Mouse (Mus musculus): Measurements from ENCODE around the gene Ptrhd1. TPM values are rescaled to one million over a fixed set of nuclear protein-coding genes. Genes with fewer than 3 reads are reported as not detected.
"Not testable (repeated sequence)": the region's sequence is repeated elsewhere in the genome, so short reads cannot be mapped to it uniquely, and the experiment has no call there.

Gene Ptrhd1
- polyA plus RNA-seq, 1 experiment from 2014 or later, result 5.5 TPM

DNA sequence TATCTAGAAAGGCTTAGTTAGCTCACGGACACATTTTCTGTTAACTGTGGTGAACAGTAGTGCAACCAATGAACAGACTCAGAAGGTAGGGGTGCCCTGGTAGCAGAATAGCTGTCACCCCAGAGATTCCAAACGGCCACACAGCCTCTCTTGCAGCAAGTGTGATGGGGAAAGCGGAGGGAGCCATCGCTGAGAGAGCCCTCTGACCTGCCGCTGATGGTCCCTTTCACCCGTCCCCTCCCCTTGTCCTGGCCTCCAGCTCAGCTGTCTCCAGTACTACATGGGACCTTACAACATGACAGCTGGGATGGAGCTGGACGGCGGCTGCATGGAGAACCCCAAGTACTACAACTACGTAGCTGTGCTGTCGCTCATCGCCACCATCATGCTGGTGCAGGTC lies 27.7 kb upstream of the Ptrhd1 start:
- H3K9me3 ChIP-seq, result no peaks in the 10 kb centered on the region

DNA sequence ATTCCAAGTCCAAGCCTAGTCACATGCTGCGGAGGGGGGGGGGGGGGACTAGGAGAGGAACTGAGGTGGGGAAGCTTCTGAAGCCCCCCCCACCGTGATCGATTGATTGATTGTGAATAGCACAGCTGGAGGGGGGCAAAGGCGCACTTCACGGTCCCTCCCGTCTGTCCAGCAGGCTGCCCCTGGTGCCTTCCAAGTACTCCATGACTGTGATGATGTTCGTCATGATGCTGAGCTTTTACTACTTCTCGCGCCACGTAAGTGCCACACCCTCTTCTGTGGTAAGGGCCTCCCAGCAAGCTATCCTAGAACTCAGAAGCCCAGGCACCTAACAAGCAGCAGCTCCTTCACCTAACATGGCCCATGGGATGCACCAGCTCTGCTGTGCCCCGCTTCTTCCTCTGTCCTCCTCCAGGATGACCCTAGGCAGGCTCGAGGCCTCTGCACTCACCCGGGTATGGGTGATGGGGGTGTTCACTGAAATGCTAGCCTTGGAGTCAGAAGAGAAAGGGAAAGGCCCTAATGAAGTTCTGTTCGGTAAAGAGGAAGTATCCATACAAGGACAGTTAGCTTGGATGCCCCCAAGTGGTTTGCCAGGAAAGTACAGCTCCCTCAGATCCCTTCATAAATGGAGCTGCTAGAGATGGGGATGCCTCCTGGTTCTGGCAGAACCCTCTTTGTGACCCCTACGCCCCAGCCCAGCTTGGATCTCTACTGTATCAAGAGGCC lies 25.3 kb upstream of the Ptrhd1 start:
- WGBS, result 80% methylated on average over 15 of the region's 15 CpGs
- H3K36me3 ChIP-seq, result peaks cover 48% of the 10 kb centered on the region
- no peaks in the 10 kb centered on the region for H3K4me1 ChIP-seq
- no peak overlapping the region for H3K4me2 ChIP-seq (replicated peaks)
- H3K9me3 ChIP-seq, result no peaks in the 10 kb centered on the region
- H3K27ac ChIP-seq (replicated peaks), result no peak overlapping the region
- H3K27me3 ChIP-seq, result no peaks in the 10 kb centered on the region
- H3K4me3 ChIP-seq, result no peak overlapping the region
- no peak; the same call in 1 of the 2 replicates for ATAC-seq (replicated peaks)
- H3K9ac ChIP-seq (replicated peaks), result no peak overlapping the region

More for the DNA sequence above, 27.7 kb upstream of the Ptrhd1 start:
- ATAC-seq (replicated peaks), result no peak
- H3K9ac ChIP-seq (replicated peaks), result no peak overlapping the region
- WGBS, result 96% methylated on average over 11 of the region's 11 CpGs
- H3K4me2 ChIP-seq (replicated peaks), result no peak overlapping the region
- no peak overlapping the region for H3K27ac ChIP-seq (replicated peaks)
- H3K4me1 ChIP-seq, result no peaks in the 10 kb centered on the region
- no peaks in the 10 kb centered on the region for H3K27me3 ChIP-seq
- peaks cover 34% of the 10 kb centered on the region for H3K36me3 ChIP-seq
- no peak overlapping the region for H3K4me3 ChIP-seq

DNA sequence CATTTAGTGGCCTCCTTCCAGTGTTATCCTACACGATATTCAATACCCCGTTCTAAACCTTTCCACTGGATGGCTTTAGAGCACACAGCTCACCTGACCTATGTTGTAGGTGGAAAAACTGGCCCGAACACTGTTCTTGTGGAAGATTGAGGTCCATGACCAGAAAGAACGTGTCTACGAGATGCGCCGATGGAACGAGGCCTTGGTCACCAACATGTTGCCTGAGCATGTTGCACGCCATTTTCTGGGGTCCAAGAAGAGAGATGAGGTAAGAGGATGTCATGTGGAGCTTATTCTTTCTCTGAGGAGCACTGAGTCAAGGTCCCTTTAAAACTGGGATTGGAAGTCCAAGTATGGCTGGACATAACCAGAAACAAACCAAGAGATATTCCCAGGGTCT lies 24.6 kb upstream of the Ptrhd1 start:
- ATAC-seq (replicated peaks), result no peak
- no peaks in the 10 kb centered on the region for H3K27me3 ChIP-seq
- peaks cover 52% of the 10 kb centered on the region for H3K36me3 ChIP-seq
- H3K4me3 ChIP-seq, result no peak overlapping the region
- H3K4me2 ChIP-seq (replicated peaks), result no peak overlapping the region
- no peak overlapping the region for H3K9ac ChIP-seq (replicated peaks)
- H3K4me1 ChIP-seq, result no peaks in the 10 kb centered on the region
- no peak overlapping the region for H3K27ac ChIP-seq (replicated peaks)
- WGBS, result 95% methylated on average over 9 of the region's 9 CpGs
- no peaks in the 10 kb centered on the region for H3K9me3 ChIP-seq

DNA sequence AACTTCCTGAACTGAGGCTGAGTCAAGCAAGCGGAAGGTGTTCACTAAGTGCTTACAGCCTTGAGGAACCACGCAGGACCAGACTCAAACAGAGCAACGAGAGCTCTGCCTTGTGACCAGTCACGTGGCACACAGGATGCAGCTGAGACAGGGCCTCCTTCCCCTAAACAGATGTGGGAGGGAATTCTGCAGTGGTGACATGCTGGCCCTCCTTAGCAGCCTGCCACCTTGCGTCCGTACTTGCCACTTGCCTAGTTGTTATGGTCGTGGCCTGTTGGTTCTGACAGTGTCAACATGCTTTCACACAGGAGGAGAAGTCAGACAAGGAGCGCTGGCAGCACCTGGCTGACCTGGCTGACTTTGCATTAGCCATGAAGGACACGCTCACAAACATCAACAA lies 22.7 kb upstream of the Ptrhd1 start:
- Histone ChIP-seq H3K9ac (replicated peaks) (no peak overlapping the region), H3K4me3 (no peak overlapping the region), H3K9me3 (no peaks in the 10 kb centered on the region), H3K36me3 (peaks cover 66% of the 10 kb centered on the region), H3K4me2 (replicated peaks) (no peak overlapping the region), H3K4me1 (no peaks in the 10 kb centered on the region), H3K27ac (replicated peaks) (no peak overlapping the region), H3K27me3 (no peaks in the 10 kb centered on the region)
- no peak for ATAC-seq (replicated peaks)
- 92% methylated on average over 9 of the region's 9 CpGs for WGBS

DNA sequence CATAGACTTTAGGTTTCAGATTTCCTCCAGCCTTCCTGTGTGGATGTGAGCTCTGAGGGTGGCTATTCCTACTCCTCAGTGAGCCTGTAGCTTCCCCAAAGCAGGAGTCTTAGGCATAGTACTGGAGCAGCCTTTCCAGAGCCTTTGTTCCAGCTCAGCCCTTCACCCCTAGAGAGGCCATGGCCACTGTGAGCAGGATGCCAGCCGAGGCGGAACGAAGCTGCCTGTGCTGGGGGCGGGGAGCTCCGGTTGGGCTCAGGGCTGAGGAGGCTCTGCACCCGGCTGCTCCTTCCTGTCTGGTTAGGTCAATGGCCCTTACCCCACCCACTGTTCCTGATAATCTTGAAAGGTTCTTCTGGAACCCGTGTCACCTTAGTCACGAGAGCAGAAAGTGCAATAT lies 20.9 kb upstream of the Ptrhd1 start:
- no peaks in the 10 kb centered on the region for H3K4me1 ChIP-seq
- 82% methylated on average over 8 of the region's 8 CpGs for WGBS
- peaks cover 55% of the 10 kb centered on the region for H3K36me3 ChIP-seq

DNA sequence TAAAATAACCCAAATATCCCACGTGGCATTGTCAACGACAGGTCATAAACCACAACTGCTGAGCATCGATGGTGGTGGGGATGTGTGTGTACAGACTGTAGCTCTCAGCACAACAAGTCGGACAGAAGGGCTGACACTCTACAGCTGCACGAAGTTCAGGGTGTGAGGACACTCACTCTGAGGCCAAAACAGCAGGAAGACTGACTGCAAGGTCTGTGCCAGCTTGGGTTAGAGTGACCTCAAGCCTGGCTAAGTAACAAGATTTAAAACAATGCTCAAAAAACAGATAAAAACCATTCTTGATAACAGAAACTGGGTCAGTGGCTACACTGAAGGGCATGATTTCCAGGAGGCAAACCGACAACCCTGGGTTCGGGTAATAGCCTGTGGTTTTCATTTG lies 3.7 kb upstream of the Ptrhd1 start:
- no peak overlapping the region for H3K9ac ChIP-seq (replicated peaks)
- ATAC-seq (replicated peaks), result no peak
- 95% methylated on average over 7 of the region's 7 CpGs for WGBS
- peaks cover 16% of the 10 kb centered on the region for H3K4me1 ChIP-seq
- no peak overlapping the region for H3K4me2 ChIP-seq (replicated peaks)
- H3K36me3 ChIP-seq, result peaks cover 22% of the 10 kb centered on the region
- no peak overlapping the region for H3K4me3 ChIP-seq
- no peaks in the 10 kb centered on the region for H3K27me3 ChIP-seq
- no peak overlapping the region for H3K27ac ChIP-seq (replicated peaks)
- H3K9me3 ChIP-seq, result no peaks in the 10 kb centered on the region

More for the DNA sequence above, 20.9 kb upstream of the Ptrhd1 start:
- H3K4me2 ChIP-seq (replicated peaks), result no peak overlapping the region
- no peak overlapping the region for H3K4me3 ChIP-seq
- no peak overlapping the region for H3K27ac ChIP-seq (replicated peaks)
- no peaks in the 10 kb centered on the region for H3K9me3 ChIP-seq
- H3K9ac ChIP-seq (replicated peaks), result no peak overlapping the region
- no peak for ATAC-seq (replicated peaks)
- no peaks in the 10 kb centered on the region for H3K27me3 ChIP-seq

DNA sequence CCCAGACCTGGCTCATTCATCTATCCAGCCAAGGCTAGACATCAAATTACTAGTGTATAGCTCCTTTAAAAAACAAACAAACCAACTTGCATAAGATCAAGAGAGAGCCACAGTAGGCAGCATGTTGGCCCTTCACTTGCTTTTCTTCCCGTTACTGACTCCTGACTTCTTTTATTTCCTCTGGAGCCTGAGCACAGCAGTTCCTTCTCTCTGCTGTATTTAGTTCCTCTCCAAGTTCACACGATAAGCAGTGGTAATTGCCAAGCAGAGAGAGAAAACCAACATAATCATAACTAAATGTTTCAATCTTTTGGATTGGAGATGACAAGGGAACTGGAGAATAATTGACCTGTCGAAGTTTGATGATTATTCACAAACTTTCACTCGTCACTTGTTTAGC lies 1.1 kb upstream of the Ptrhd1 start:
- ATAC-seq (replicated peaks), result no peak
- Histone ChIP-seq H3K36me3 (peaks cover 8% of the 10 kb centered on the region), H3K4me1 (peaks cover 16% of the 10 kb centered on the region), H3K9me3 (no peaks in the 10 kb centered on the region), H3K4me2 (replicated peaks) (peak overlapping the region; percentile 77), H3K9ac (replicated peaks) (no peak overlapping the region), H3K27me3 (no peaks in the 10 kb centered on the region), H3K27ac (replicated peaks) (no peak overlapping the region), H3K4me3 (peak overlapping the region; percentile 62)
- 48% methylated on average over 4 of the region's 4 CpGs for WGBS

DNA sequence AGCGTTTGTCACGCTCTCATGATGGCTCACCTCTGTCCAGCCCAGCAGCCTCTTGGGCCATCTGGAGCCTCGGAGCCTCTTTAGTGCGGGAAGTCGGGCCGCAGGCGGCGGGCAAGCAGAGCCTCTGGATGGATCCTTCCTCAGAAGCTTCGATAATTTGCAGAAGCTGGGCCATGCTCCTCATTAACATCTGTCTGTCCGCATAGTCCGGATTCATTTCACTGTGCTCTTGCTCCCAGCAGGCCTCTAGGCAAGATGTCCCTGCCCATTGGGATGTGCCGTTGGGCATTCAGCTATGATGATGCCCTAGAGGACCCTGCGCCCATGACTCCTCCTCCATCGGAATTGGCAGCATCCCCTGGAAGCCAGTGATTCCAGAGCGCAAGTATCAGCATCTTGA lies 3.7 kb downstream of the Ptrhd1 start:
- H3K4me2 ChIP-seq (replicated peaks), result no peak overlapping the region
- no peak overlapping the region for H3K9ac ChIP-seq (replicated peaks)
- no peaks in the 10 kb centered on the region for H3K36me3 ChIP-seq
- H3K9me3 ChIP-seq, result no peaks in the 10 kb centered on the region
- 94% methylated on average over 15 of the region's 15 CpGs for WGBS
- H3K27ac ChIP-seq (replicated peaks), result no peak overlapping the region
- H3K4me3 ChIP-seq, result no peak overlapping the region
- no peaks in the 10 kb centered on the region for H3K27me3 ChIP-seq
- peaks cover 12% of the 10 kb centered on the region for H3K4me1 ChIP-seq
- ATAC-seq (replicated peaks), result no peak

DNA sequence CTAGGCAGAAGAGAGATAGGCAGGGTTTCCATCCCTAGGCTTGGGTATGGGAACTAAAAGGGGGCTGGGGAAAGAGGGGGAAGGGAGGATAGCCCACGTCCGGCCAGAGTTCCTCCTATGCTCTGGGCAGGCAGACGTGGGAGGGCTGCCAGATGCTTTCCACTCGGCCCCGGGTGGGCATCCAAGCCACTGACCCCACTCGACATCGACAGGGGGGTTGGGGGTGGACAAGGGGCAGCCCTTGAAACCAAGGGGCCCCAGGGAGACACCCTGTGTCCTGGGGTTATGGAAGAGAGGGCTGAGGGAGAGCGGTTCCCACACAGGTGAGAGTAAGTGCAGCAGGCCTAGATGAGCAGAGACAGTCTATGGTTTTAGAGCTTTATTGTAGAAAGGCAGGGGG lies 6.5 kb downstream of the Ptrhd1 start:
- not testable (repeated sequence) for H3K4me2 ChIP-seq (replicated peaks); H3K27ac ChIP-seq (replicated peaks); H3K9me3 ChIP-seq; H3K4me1 ChIP-seq; H3K4me3 ChIP-seq; H3K9ac ChIP-seq (replicated peaks); ATAC-seq (replicated peaks); H3K36me3 ChIP-seq; H3K27me3 ChIP-seq
- WGBS, result 73% methylated on average over 8 of the region's 8 CpGs

DNA sequence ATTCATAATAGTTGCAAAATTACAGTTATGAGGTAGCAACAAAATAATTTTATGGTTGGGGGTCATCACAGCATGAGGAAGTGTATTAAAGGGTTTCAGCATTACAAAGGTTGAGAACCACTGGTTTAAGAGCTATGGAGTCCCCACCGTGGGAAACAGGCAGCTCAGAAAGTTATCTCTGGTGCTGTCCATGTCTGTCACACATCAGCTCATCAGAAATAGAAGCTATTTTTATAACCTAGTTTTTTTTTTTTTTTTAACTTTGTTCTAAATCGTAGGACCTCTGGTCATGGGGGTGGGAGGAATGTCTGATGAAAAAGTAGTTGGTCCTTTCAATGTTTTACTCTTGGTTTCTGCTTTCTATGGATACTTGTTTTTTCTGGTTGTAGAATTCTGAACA lies 10.0 kb downstream of the Ptrhd1 start:
- Histone ChIP-seq H3K27ac (replicated peaks) (no peak overlapping the region), H3K27me3 (no peaks in the 10 kb centered on the region), H3K4me1 (no peaks in the 10 kb centered on the region), H3K4me3 (no peak overlapping the region), H3K9me3 (no peaks in the 10 kb centered on the region), H3K9ac (replicated peaks) (no peak overlapping the region), H3K36me3 (0 out of 2 replicates have a peak, but pooled peaks cover 7% of the 10 kb centered on the region), H3K4me2 (replicated peaks) (no peak overlapping the region)
- 84% methylated on average over 2 of the region's 2 CpGs for WGBS
- ATAC-seq (replicated peaks), result no peak

DNA sequence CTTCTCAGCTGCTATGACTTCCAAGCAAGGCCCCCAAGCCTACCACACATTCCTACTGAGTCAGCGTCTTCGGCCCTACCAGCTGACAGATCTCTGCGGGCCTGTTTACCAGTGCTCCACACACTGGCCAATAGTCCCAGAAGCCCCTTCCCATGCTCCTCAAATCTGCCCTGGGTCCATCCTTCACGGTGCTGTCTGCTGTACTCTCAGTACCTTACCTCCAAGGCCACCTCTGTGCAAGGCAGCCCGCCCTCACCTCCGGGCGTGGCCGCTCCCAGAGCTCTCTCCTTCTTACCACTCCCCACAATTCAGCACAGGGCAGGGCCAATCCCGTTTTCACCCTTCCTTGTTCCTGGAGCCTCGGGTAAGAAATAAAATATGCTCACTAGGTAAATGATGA lies 11.9 kb downstream of the Ptrhd1 start:
- no peak overlapping the region for H3K4me3 ChIP-seq
- ATAC-seq (replicated peaks), result no peak
- H3K36me3 ChIP-seq, result 0 out of 2 replicates have a peak, but pooled peaks cover 9% of the 10 kb centered on the region
- H3K27me3 ChIP-seq, result no peaks in the 10 kb centered on the region
- no peak overlapping the region for H3K4me2 ChIP-seq (replicated peaks)
- no peak overlapping the region for H3K27ac ChIP-seq (replicated peaks)
- H3K4me1 ChIP-seq, result no peaks in the 10 kb centered on the region
- no peak overlapping the region for H3K9ac ChIP-seq (replicated peaks)
- 93% methylated on average over 10 of the region's 10 CpGs for WGBS
- no peaks in the 10 kb centered on the region for H3K9me3 ChIP-seq

DNA sequence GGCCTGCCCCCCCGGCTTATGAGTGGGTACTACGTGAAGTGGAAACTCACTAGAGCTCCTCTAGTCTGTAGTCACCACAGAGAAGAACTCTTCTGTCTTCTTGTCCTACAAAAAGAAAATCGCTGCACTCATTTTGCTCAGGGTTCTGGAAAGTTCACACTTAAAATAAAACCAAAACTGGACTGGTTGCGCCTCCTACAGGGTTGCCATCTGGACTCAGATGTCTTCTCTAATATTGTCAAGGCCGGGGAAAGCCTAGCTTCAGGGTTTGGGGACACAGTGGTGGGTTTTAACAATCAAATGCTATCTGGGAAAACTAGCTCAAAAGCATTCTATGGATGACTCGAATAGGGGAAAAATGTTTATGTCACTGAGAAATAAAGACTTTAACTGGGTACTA lies 16.0 kb downstream of the Ptrhd1 start:
- 84% methylated on average over 6 of the region's 6 CpGs for WGBS
- H3K9me3 ChIP-seq, result no peaks in the 10 kb centered on the region
- peaks cover 28% of the 10 kb centered on the region for H3K36me3 ChIP-seq
- H3K9ac ChIP-seq (replicated peaks), result no peak overlapping the region
- H3K4me2 ChIP-seq (replicated peaks), result no peak overlapping the region
- H3K4me3 ChIP-seq, result no peak overlapping the region
- no peaks in the 10 kb centered on the region for H3K27me3 ChIP-seq
- no peak for ATAC-seq (replicated peaks)
- no peak overlapping the region for H3K27ac ChIP-seq (replicated peaks)
- no peaks in the 10 kb centered on the region for H3K4me1 ChIP-seq

Data from forebrain, embryonic 15.5 days (tissue).